Mouse (Mus musculus) liver, adult 2 months (tissue): ENCODE measurements around the gene Them4.

ENCODE experiments used
- CTCF ChIP-seq: fragments of 200-500 bp; IDR thresholded peaks from 2 replicates; pipeline ENCODE4 v1.5.1; 2011; ENCODE audit warnings: low read depth, low read length, control low read depth
- POLR2A ChIP-seq: fragments of 200-500 bp; IDR thresholded peaks from 2 replicates; pipeline ENCODE4 v1.6.1; 2011; ENCODE audit warnings: low read length, control low read depth; ENCODE audit not compliant: insufficient read depth; ENCODE audit errors: extremely low read depth

- TF ChIP-seq CTCF = no peak
- TF ChIP-seq POLR2A = no peak
Observed at GRCm38 (mm10) chr3:94305457-94305856, 4.4 kb upstream of the Them4 start.
